Mouse (Mus musculus): Measurements from ENCODE around the gene Chrng.

GRCm38 (mm10) chr1:87183013-87183412, 21.4 kb upstream of the Chrng start, which contains the start of gene Prss56:
- TF ChIP-seq ZC3H11A (IDR thresholded peaks at IDR 0.05; ENCODE audit: borderline replicate concordance, low read depth, low read length), result no peak
- no peak for TF ChIP-seq HCFC1 (IDR thresholded peaks at IDR 0.05; ENCODE audit: borderline replicate concordance, insufficient read depth, low read length)

Measured in ES-E14 (cell line).